Mouse (Mus musculus): ENCODE measurements around the gene Ccm2.
A peak's percentile ranks its signal among the peaks of the same experiment; 100 is the strongest.

Ccm2 gene

GRCm38 (mm10) chr11:6530746-6531145 is 15.9 kb upstream of the Ccm2 start:
- no peak for DNase-seq

GRCm38 (mm10) chr11:6544683-6545082 is 2.0 kb upstream of the Ccm2 start:
- DNase-seq, result no peak

- DNase-seq, result no peak
These were observed 1.4 kb upstream of the Ccm2 start for GRCm38 (mm10) chr11:6545186-6545856.

- DNase-seq, result no peak
These were observed 862 bp upstream of the Ccm2 start for GRCm38 (mm10) chr11:6545857-6546192.

GRCm38 (mm10) chr11:6547037-6547680 is 472 bp downstream of the Ccm2 start:
- DNase-seq, result peak; percentile 79

- no peak for DNase-seq
These were observed 1.1 kb downstream of the Ccm2 start for GRCm38 (mm10) chr11:6547696-6548325.

- DNase-seq, result no peak
These were observed 3.1 kb downstream of the Ccm2 start for GRCm38 (mm10) chr11:6549770-6550169.

GRCm38 (mm10) chr11:6550201-6550600 is 3.5 kb downstream of the Ccm2 start:
- DNase-seq, result no peak

- peak; percentile 28 for DNase-seq
These were observed 11.5 kb downstream of the Ccm2 start for GRCm38 (mm10) chr11:6558234-6558633.

- DNase-seq, result peak; percentile 41
These were observed 13.3 kb downstream of the Ccm2 start for GRCm38 (mm10) chr11:6559996-6560395.

- peak; percentile 70 for DNase-seq
These were observed 14.1 kb downstream of the Ccm2 start for GRCm38 (mm10) chr11:6560655-6561360.

GRCm38 (mm10) chr11:6561474-6561873 is 14.8 kb downstream of the Ccm2 start:
- peak; percentile 37 for DNase-seq

GRCm38 (mm10) chr11:6562359-6562758 is 15.7 kb downstream of the Ccm2 start:
- DNase-seq, result peak; percentile 64

GRCm38 (mm10) chr11:6563201-6563600 is 16.5 kb downstream of the Ccm2 start:
- DNase-seq, result no peak

GRCm38 (mm10) chr11:6566496-6566895 is 19.8 kb downstream of the Ccm2 start:
- DNase-seq, result no peak

- no peak for DNase-seq
These were observed 21.3 kb downstream of the Ccm2 start for GRCm38 (mm10) chr11:6567951-6568350.

- peak; percentile 36 for DNase-seq
These were observed 22.1 kb downstream of the Ccm2 start for GRCm38 (mm10) chr11:6568584-6569409.

- DNase-seq, result no peak
These were observed 22.7 kb downstream of the Ccm2 start for GRCm38 (mm10) chr11:6569410-6569777.

- DNase-seq, result no peak
These were observed 29.5 kb downstream of the Ccm2 start for GRCm38 (mm10) chr11:6576151-6576550.

GRCm38 (mm10) chr11:6579361-6579760 is 32.7 kb downstream of the Ccm2 start:
- DNase-seq, result no peak

GRCm38 (mm10) chr11:6580065-6580750 is 33.5 kb downstream of the Ccm2 start:
- no peak for DNase-seq

- no peak for DNase-seq
These were observed 34.9 kb downstream of the Ccm2 start for GRCm38 (mm10) chr11:6581560-6581959.

Data from thymus, postnatal 25 days (tissue).